Mouse (Mus musculus) hindbrain, postnatal 0 days (tissue): Measurements from ENCODE around the gene Gm10112. TPM values are rescaled to one million over a fixed set of nuclear protein-coding genes. Genes with fewer than 3 reads are reported as not detected.

ENCODE experiments used
- ATAC-seq: fragments of 200-750 bp; cut with Nextera tagmentation; 2 replicates; pipeline ENCODE4 v1.8.0; 2017; ENCODE audit warnings: mild to moderate bottlenecking, moderate TSS enrichment, moderate library complexity
- DNase-seq: peaks from one replicate; pipeline ENCODE4 v3.0.0-alpha.2; 2015; ENCODE audit warnings: low spot score
- H3K27ac ChIP-seq: fragments of 300-500 bp; sonication (generic); 2 replicates; pipeline ENCODE4 v1.5.1; 2014; ENCODE audit warnings: mild to moderate bottlenecking
- H3K27me3 ChIP-seq: fragments of 300-500 bp; sonication (generic); 2 replicates; pipeline ENCODE4 v1.6.1; 2014; ENCODE audit warnings: low read length, mixed read lengths; ENCODE audit not compliant: insufficient read depth
- H3K36me3 ChIP-seq: fragments of 300-500 bp; sonication (generic); 2 replicates; pipeline ENCODE4 v1.6.1; 2014; ENCODE audit warnings: low read length, mixed read lengths; ENCODE audit not compliant: insufficient read depth
- H3K4me1 ChIP-seq: fragments of 300-500 bp; sonication (generic); 2 replicates; pipeline ENCODE4 v1.6.1; 2014; ENCODE audit warnings: antibody characterized with exemption, low read length, mixed read lengths; ENCODE audit not compliant: insufficient read depth
- H3K4me2 ChIP-seq: fragments of 300-500 bp; sonication (generic); 2 replicates; pipeline ENCODE4 v1.6.1; 2014; ENCODE audit warnings: low read depth, mild to moderate bottlenecking, low read length, moderate library complexity, mixed read lengths
- H3K4me3 ChIP-seq: fragments of 300-500 bp; sonication (generic); 2 replicates; pipeline ENCODE4 v1.5.1; 2014; ENCODE audit warnings: low read length
- H3K9ac ChIP-seq: fragments of 300-500 bp; sonication (generic); replicated peaks from 2 replicates; pipeline ENCODE4 v1.6.1; 2014; ENCODE audit warnings: mild to moderate bottlenecking, low read length, moderate library complexity, mixed read lengths
- H3K9me3 ChIP-seq: fragments of 300-500 bp; sonication (generic); 2 replicates; pipeline ENCODE4 v1.6.1; 2016; ENCODE audit warnings: low read length, mixed read lengths
- CTCF ChIP-seq: IDR thresholded peaks from 2 replicates; pipeline ENCODE4 v1.5.1; 2016; ENCODE audit warnings: antibody characterized with exemption, control low read depth, low read depth
- WGBS: fragments of 180-500 bp; shearing (Covaris S2); extraction: QIAGEN DNeasy Blood & Tissue Kit; methylation state at CpG from one replicate; pipeline ENCODE4 v1.1.7; 2014; 5-methylcytosine and 5-hydroxymethylcytosine counted together
- polyA plus RNA-seq: library from polyadenylated mRNA; unstranded; fragments of >200 nt; fragmentation: Nextera tagmentation; extraction: Ambion mirVana; gene quantifications from 2 replicates; pipeline ENCODE4 v1.2.1, GENCODE M21; 2015
- total RNA-seq: library from RNA; depleted of rRNA; stranded (reverse); fragments of >200 nt; gene quantifications from 2 replicates; pipeline ENCODE4 v1.2.3, GENCODE M21; 2014; rRNA removed

Gm10112 gene
- not detected in 2 replicates for total RNA-seq
- not detected in 2 replicates for polyA plus RNA-seq

DNA sequence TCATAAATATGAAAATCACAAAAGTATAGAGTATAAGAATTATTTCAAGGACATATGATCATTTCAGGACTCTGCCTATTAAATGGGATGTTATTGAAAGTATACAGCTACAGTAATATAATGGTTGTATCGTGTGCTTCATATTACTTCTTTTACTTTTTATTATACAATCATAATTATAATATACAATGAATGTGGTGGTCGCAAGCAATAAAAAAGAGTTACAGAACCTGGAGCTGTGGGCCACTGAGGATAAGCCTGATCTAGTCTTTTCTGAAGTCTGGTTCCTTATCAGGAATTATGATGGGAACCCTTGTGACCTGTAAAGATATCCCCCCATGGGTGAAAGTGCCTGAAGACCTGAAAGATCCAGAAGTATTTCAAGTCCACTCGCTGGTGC, at the start of gene Gm10112:
Gm10112 (plus strand) TSS at position 301 of the 400 bp plus-strand sequence.
- Histone ChIP-seq H3K27ac (no peak within 1 kb of the TSS), H3K4me3 (no peak within 1 kb of the TSS), H3K9me3 (no peaks in the 10 kb centered on the region), H3K36me3 (no peaks in the 10 kb centered on the region), H3K9ac (no peak within 1 kb of the TSS), H3K27me3 (no peaks in the 10 kb centered on the region), H3K4me1 (no peaks in the 10 kb centered on the region), H3K4me2 (no peak within 1 kb of the TSS)
- no peak for ATAC-seq
- no peak for DNase-seq
- TF ChIP-seq CTCF, result no peak
- WGBS, result 85% methylated on average over 3 of the region's 3 CpGs

GRCm38 (mm10) chrX:111189574-111189973, 21.4 kb downstream of the Gm10112 start:
- H3K4me3 ChIP-seq, result no peak overlapping the region
- WGBS, result 43% methylated on average over 1 of the region's 1 CpGs

DNA sequence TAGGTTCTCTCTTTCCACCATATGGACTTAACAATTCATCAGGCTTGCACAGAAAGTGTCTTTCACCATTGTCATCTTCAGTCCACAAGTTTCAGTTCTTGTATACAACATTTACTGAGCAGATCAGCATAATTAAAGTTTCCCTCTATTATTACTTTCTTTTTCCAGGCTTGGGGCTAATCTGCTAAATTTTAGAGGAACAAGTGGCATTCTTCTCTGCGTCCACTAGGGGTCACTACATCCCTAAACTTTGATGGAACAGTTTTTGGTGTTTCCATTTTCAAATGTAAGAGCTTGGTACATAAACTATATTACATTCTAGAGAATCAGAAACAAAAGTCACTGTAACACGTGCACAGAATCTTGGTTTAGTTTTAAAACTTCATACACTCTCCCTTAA, 28.2 kb downstream of the Gm10112 start:
- Histone ChIP-seq H3K9me3 (no peaks in the 10 kb centered on the region), H3K4me1 (no peaks in the 10 kb centered on the region), H3K27ac (no peak overlapping the region), H3K9ac (no peak overlapping the region), H3K4me3 (no peak overlapping the region), H3K36me3 (no peaks in the 10 kb centered on the region), H3K27me3 (no peaks in the 10 kb centered on the region), H3K4me2 (no peak overlapping the region)
- ATAC-seq, result no peak
- 3% methylated on average over 2 of the region's 2 CpGs for WGBS
- DNase-seq, result peak; percentile 62
- TF ChIP-seq CTCF, result peak; percentile 70

More at GRCm38 (mm10) chrX:111189574-111189973, 21.4 kb downstream of the Gm10112 start:
- no peaks in the 10 kb centered on the region for H3K27me3 ChIP-seq
- H3K9me3 ChIP-seq, result no peaks in the 10 kb centered on the region
- DNase-seq (no peak), ATAC-seq (no peak)
- no peaks in the 10 kb centered on the region for H3K4me1 ChIP-seq
- no peaks in the 10 kb centered on the region for H3K36me3 ChIP-seq
- no peak overlapping the region for H3K9ac ChIP-seq
- no peak overlapping the region for H3K4me2 ChIP-seq
- no peak for TF ChIP-seq CTCF
- no peak overlapping the region for H3K27ac ChIP-seq

DNA sequence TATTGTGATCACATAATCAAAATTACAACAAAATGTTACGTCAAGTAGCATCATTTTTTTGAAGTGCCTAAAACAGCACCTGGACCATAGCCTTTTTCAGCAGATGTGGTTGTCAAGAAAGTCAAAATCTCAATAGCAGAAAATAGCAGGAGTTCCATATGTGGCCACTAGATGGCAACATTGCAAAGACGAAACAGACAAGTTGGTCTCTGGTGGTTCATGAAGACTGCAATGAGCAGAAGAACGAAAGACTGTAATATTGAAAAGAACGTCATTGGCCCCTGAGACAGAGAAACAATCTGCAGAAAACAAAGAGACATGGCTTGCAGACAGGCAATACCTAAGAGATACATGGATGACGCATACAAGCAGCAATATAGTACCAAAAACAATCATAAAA, 42.1 kb downstream of the Gm10112 start:
- H3K9me3 ChIP-seq, result no peaks in the 10 kb centered on the region
- H3K4me1 ChIP-seq, result no peaks in the 10 kb centered on the region
- H3K27me3 ChIP-seq, result no peaks in the 10 kb centered on the region
- H3K4me3 ChIP-seq, result no peak overlapping the region
- TF ChIP-seq CTCF, result peak; percentile 80
- 0 out of 2 replicates have a peak overlapping the region, but pooled peaks have one; percentile 18 for H3K4me2 ChIP-seq
- ATAC-seq (peak; percentile 64; the same call in 1 of the 2 replicates), DNase-seq (peak; percentile 71)
- H3K36me3 ChIP-seq, result no peaks in the 10 kb centered on the region
- H3K9ac ChIP-seq, result no peak overlapping the region
- 15% methylated on average over 5 of the region's 5 CpGs for WGBS
- H3K27ac ChIP-seq, result no peak overlapping the region

Other genes starting within 250 kb of the Gm10112 start
- gene Cylc1, start 57.9 kb upstream of the Gm10112 start, total RNA-seq, result not detected in 2 replicates
- not detected in 2 replicates for gene Cylc1, start 57.9 kb upstream of the Gm10112 start, polyA plus RNA-seq